Mouse (Mus musculus) erythroblast, embryonic 14.5 days (primary cell): ENCODE measurements around the gene Bsn. TPM values are rescaled to one million over a fixed set of nuclear protein-coding genes. Genes with fewer than 3 reads are reported as not detected.
"Not testable (repeated sequence)": the region's sequence is repeated elsewhere in the genome, so short reads cannot be mapped to it uniquely, and the experiment has no call there.

ENCODE experiments used
- H3K27me3 ChIP-seq: 2 replicates; pipeline ENCODE4 v1.6.1; 2012; ENCODE audit warnings: inconsistent platforms; ENCODE audit not compliant: control insufficient read depth
- H3K36me3 ChIP-seq: 2 replicates; pipeline ENCODE4 v1.6.1; 2012; ENCODE audit warnings: mild to moderate bottlenecking, inconsistent platforms; ENCODE audit not compliant: control insufficient read depth
- H3K4me1 ChIP-seq: 2 replicates; pipeline ENCODE4 v1.6.1; 2012; ENCODE audit warnings: inconsistent platforms; ENCODE audit not compliant: control insufficient read depth
- H3K4me3 ChIP-seq: replicated peaks from 2 replicates; pipeline ENCODE3; 2012; ENCODE audit warnings: moderate library complexity, mild to moderate bottlenecking, inconsistent platforms
- H3K9me3 ChIP-seq: 2 replicates; pipeline ENCODE4 v1.6.1; 2012; ENCODE audit warnings: low read length, inconsistent platforms, mixed read lengths; ENCODE audit not compliant: control insufficient read depth
- GATA1 ChIP-seq: IDR thresholded peaks from 2 replicates; pipeline ENCODE4 v1.6.1; 2012; ENCODE audit warnings: low read length, inconsistent platforms, mixed read lengths
- TAL1 ChIP-seq: IDR thresholded peaks from 3 replicates; pipeline ENCODE4 v1.6.1; 2012; ENCODE audit warnings: low read length, inconsistent platforms, mixed read lengths
- polyA plus RNA-seq: library from polyadenylated mRNA; stranded (reverse); fragments of >175 nt; gene quantifications from 2 replicates; pipeline ENCODE4 v1.2.3, GENCODE M21; 2012

Bsn gene
- polyA plus RNA-seq, 1 experiment: 0.07 TPM

GRCm38 (mm10) chr9:108204884-108205570 is 14.8 kb upstream of the Bsn start:
- no peaks in the 10 kb centered on the region for H3K9me3 ChIP-seq
- H3K36me3 ChIP-seq: peaks cover 33% of the 10 kb centered on the region
- TF ChIP-seq TAL1 (no peak), GATA1 (no peak)
- H3K27me3 ChIP-seq: no peaks in the 10 kb centered on the region
- peaks cover 23% of the 10 kb centered on the region for H3K4me1 ChIP-seq
- H3K4me3 ChIP-seq: no peak overlapping the region

GRCm38 (mm10) chr9:108203015-108203414 is 12.8 kb upstream of the Bsn start:
- H3K27me3 ChIP-seq: no peaks in the 10 kb centered on the region
- TF ChIP-seq GATA1 (no peak), TAL1 (no peak)
- peaks cover 14% of the 10 kb centered on the region for H3K36me3 ChIP-seq
- peaks cover 23% of the 10 kb centered on the region for H3K4me1 ChIP-seq
- H3K4me3 ChIP-seq: peak overlapping the region; percentile 12
- H3K9me3 ChIP-seq: no peaks in the 10 kb centered on the region

GRCm38 (mm10) chr9:108202169-108202568 is 12.0 kb upstream of the Bsn start:
- peaks cover 6% of the 10 kb centered on the region for H3K36me3 ChIP-seq
- H3K27me3 ChIP-seq: peaks cover 3% of the 10 kb centered on the region
- H3K9me3 ChIP-seq: no peaks in the 10 kb centered on the region
- TF ChIP-seq TAL1 (no peak), GATA1 (no peak)
- peaks cover 23% of the 10 kb centered on the region for H3K4me1 ChIP-seq
- H3K4me3 ChIP-seq: no peak overlapping the region

GRCm38 (mm10) chr9:108201160-108201559 is 11.0 kb upstream of the Bsn start:
- Histone ChIP-seq H3K27me3 (peaks cover 7% of the 10 kb centered on the region), H3K36me3 (peaks cover under 1% of the 10 kb centered on the region; the same call in 1 of the 2 replicates), H3K9me3 (no peaks in the 10 kb centered on the region), H3K4me1 (peaks cover 23% of the 10 kb centered on the region), H3K4me3 (peak overlapping the region; percentile 44)
- TF ChIP-seq TAL1 (no peak), GATA1 (no peak)

GRCm38 (mm10) chr9:108198621-108199020 is 8.4 kb upstream of the Bsn start:
- no peak for TF ChIP-seq GATA1
- TF ChIP-seq TAL1: no peak
- H3K36me3 ChIP-seq: no peaks in the 10 kb centered on the region
- no peaks in the 10 kb centered on the region for H3K9me3 ChIP-seq
- H3K27me3 ChIP-seq: peaks cover 12% of the 10 kb centered on the region
- H3K4me3 ChIP-seq: no peak overlapping the region
- H3K4me1 ChIP-seq: peaks cover 23% of the 10 kb centered on the region

- Histone ChIP-seq H3K4me3 (no peak overlapping the region), H3K36me3 (no peaks in the 10 kb centered on the region), H3K27me3 (peaks cover 27% of the 10 kb centered on the region), H3K4me1 (peaks cover 15% of the 10 kb centered on the region), H3K9me3 (no peaks in the 10 kb centered on the region)
- no peak for TF ChIP-seq TAL1
- TF ChIP-seq GATA1: no peak
Observed at GRCm38 (mm10) chr9:108196920-108197677, 6.9 kb upstream of the Bsn start.

- Histone ChIP-seq H3K27me3 (peaks cover 36% of the 10 kb centered on the region), H3K4me1 (peaks cover 12% of the 10 kb centered on the region)
- H3K9me3 ChIP-seq, H3K4me3 ChIP-seq, H3K36me3 ChIP-seq: not testable (repeated sequence)
Observed at GRCm38 (mm10) chr9:108196222-108196621, 6.0 kb upstream of the Bsn start.

- no peak overlapping the region for H3K4me3 ChIP-seq
- TF ChIP-seq GATA1: no peak
- no peak for TF ChIP-seq TAL1
- no peaks in the 10 kb centered on the region; the same call in 1 of the 2 replicates for H3K9me3 ChIP-seq
- no peaks in the 10 kb centered on the region for H3K36me3 ChIP-seq
- peaks cover 85% of the 10 kb centered on the region for H3K27me3 ChIP-seq
- H3K4me1 ChIP-seq: peaks cover 7% of the 10 kb centered on the region
Observed at GRCm38 (mm10) chr9:108189488-108189786, 747 bp downstream of the Bsn start.

GRCm38 (mm10) chr9:108189023-108189422 is 1.2 kb downstream of the Bsn start:
- TF ChIP-seq TAL1 (no peak), GATA1 (no peak)
- Histone ChIP-seq H3K4me3 (no peak overlapping the region), H3K27me3 (peaks cover 83% of the 10 kb centered on the region), H3K36me3 (no peaks in the 10 kb centered on the region), H3K9me3 (no peaks in the 10 kb centered on the region; the same call in 1 of the 2 replicates), H3K4me1 (peaks cover 7% of the 10 kb centered on the region)

- H3K27me3 ChIP-seq: peaks cover 78% of the 10 kb centered on the region
- H3K4me3 ChIP-seq: no peak overlapping the region
- TF ChIP-seq GATA1 (no peak), TAL1 (no peak)
- H3K9me3 ChIP-seq: no peaks in the 10 kb centered on the region; the same call in 1 of the 2 replicates
- no peaks in the 10 kb centered on the region for H3K36me3 ChIP-seq
- H3K4me1 ChIP-seq: peaks cover 7% of the 10 kb centered on the region
Observed at GRCm38 (mm10) chr9:108188511-108188910, 1.7 kb downstream of the Bsn start.
